Mouse (Mus musculus) urinary bladder, postnatal 36 days (tissue): Measurements from ENCODE around the gene Gm17482.

Experiments
- DNase-seq, 2 experiments: peaks; one replicate each; pipeline ENCODE4 v3.0.0; 2022; ENCODE audit warnings: low spot score in 2 of 2, mixed read lengths in 1 of 2

The Gm17482 gene

DNA sequence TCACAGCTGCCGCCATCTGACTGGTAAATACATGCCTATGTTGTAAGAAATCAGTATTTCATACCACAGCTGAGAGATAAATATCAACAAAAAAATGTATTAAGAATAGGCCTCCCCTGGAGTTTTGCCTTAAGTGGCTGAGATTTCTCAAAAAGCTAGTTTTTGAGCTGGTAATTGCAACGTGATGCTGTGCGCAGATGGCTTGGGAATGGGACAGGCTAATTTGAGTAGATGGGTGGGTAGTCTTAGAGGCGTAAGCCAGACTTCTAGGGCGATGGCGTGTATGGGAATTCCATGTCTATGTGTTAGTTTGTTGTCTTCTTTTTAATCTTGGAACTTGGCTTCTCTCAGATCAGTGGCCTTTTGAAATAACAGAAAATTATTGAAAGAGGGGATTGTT is 64.7 kb downstream of the Gm17482 start:
- DNase-seq, result no peak

DNA sequence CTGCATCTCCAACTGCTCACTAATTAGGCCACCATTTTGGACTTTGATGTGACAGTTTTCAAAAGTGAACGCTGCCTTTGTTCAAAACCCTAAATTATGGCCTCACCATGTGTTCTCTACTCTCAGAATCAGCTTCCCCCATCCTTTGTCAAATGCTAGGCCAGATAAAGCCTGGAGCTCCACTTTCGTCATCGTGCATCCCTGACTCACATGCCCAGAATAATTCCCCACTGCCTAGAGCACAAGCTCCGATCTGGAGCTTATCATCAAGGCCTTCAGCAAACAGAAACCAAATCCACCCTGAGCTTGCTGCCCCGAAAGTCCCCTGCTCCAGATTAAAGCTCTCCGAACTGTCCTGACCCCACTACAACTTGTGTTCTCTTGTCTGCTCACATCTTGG is 65.5 kb downstream of the Gm17482 start:
- no peak for DNase-seq

- DNase-seq, result no peak
Observed at GRCm38 (mm10) chr6:115293877-115294276, 66.7 kb downstream of the Gm17482 start.

DNA sequence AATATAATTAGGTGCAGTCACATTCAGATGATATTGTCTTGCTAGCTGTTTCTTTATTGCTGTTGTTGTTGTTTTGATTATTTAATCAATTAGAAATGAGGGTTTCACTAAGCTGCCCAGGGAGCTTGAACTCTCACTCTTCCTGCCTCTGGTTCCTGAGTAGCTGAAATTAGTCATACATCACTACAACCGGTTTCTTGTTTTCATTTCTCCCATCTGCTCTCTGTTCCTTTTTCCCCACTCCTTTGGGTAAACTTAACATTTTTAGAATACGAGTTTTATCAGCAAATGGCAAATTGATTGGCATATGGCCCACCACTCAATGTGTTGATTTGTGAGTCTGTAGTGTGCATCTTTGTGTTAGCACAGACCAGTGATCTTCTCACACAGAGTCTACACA is 80.0 kb downstream of the Gm17482 start:
- no peak for DNase-seq
